Mouse (Mus musculus) kidney, adult 11 months (tissue): ENCODE results near the gene Braf.

Experiments used
- DNase-seq: peaks from one replicate; pipeline ENCODE4 v3.0.0; 2022

The Braf gene

DNA sequence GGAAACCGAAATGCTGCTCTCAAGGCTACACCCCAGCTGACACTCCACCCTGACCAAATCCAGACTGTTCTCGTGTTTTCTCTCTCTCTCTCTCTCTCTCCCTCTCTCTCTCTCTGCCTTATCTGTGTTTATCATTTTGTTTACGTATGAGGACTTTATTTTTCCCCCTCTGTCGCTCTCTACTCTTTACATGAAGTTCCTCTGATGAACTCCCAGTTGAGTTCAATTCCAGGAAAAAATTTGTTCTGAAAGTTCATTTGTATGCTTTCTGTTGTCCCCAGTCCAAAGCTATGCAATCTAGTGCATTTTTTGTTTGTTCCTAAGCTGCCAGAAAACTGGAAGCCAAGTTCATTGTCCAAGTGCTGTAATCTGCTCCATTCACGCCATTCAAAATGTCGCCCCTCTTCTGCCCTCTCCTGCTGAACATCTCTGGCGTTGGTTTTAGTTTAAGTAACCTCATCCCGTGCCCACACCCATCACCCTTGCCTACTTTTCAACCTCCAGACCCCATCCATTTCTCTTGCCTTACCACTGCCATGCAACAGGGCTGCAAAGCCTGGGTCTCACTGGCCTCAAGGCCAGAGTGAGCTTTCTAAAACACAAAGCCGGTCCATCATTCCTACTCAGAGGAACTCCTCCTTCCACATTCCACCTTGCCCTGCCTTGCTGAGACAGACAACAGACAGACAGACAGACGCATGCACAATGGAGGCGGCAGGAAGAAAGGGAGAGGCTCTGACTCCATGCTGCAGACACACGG lies 170.2 kb downstream of the Braf start:
- DNase-seq: no peak
